In the genomic region with DNA sequence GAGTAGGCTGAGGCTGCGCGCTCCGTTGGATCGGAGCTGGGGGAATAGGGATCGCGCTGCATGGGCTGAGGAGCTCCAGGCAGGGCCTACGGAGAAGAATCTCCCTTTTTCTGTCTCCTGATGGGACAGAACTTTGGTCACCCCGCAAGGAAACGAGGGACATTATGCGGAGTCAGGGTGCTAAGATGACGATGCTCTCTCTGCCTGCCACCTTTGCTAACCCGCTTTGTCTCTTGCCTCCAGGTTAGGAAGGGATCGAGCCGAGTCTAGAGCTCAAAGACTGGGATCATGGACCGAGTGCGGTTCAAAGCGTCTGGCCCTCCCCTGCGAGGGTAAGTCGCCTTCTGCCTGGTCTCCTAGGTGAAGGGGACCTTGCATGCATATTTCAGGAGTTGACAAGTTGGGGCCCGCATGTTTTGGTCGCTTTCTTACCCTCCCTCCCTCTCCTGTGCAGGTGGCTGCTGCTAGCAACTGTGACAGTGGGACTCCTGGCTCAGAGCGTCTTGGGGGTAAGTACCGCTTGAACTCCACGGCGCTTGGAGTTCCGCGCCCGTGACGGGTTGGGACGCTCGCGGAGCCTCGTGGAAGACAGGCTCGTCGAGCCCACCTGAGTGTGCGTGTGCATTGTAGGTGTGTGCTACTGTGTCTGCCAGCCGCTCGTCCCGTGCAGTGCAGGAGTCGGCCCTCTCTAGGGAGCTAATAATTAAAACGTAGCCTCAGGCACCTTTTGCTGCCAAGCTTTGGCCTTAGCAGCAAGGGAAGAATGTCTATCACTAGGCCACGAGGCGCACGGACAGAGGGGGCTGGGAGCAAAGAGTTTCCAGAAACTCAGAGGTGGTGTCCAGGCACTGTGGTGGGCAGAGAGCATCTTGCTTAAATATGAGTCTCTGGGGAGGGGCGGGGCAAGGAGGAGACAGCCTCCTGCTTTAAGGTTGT, we compare ENCODE assay signal across 8 mouse cellular contexts. TPM values are rescaled to one million over a fixed set of nuclear protein-coding genes. Genes with fewer than 3 reads are reported as not detected.
DNase-seq lines count a peak whose midpoint lies in the region; ATAC-seq lines count a peak whose summit lies in the region.

No protein-coding gene starts in this region.

- H3K9ac ChIP-seq in kidney, embryonic 15.5 days, result peak overlapping the region; percentile 97

- H3K4me2 ChIP-seq in kidney, embryonic 15.5 days, result peak overlapping the region; percentile 81

- H3K27me3 ChIP-seq in heart, embryonic 10.5 days (ENCODE audit: insufficient read depth, poor library complexity, severe bottlenecking), result no peaks in the 10 kb centered on the region
- H3K27me3 ChIP-seq in kidney, embryonic 15.5 days, result no peaks in the 10 kb centered on the region

- 2% methylated on average over 45 of the region's 45 CpGs for WGBS in heart, embryonic 10.5 days
- WGBS in kidney, embryonic 15.5 days, result 3% methylated on average over 45 of the region's 45 CpGs

- no peaks in the 10 kb centered on the region for H3K9me3 ChIP-seq in heart, embryonic 10.5 days
- H3K9me3 ChIP-seq in kidney, embryonic 15.5 days (replicated peaks), result no peaks in the 10 kb centered on the region

- no peak; the same call in 1 of the 2 replicates for ATAC-seq in kidney, embryonic 15.5 days (replicated peaks; ENCODE audit: low FRiP score)
- ATAC-seq in erythroid progenitor cell, adult 5-6 weeks (replicated peaks; ENCODE audit: low FRiP score, poor library complexity, severe bottlenecking), result no peak

- intact Hi-C loops in left cerebral cortex, postnatal 25 days (cut with DNase I), result loop anchor here (5.0 kb wide), 1 partner anchor 36 kb away; no protein-coding TSS in a partner anchor

- H3K4me1 ChIP-seq in brown adipose tissue, adult 24 weeks (ENCODE audit: control insufficient read depth, insufficient read depth, insufficient read length, low read length), result peaks cover 29% of the 10 kb centered on the region
- peaks cover 86% of the 10 kb centered on the region for H3K4me1 ChIP-seq in heart, embryonic 10.5 days
- peaks cover 76% of the 10 kb centered on the region for H3K4me1 ChIP-seq in kidney, embryonic 15.5 days

- peak; percentile 28 to 31 for DNase-seq in left cerebral cortex, postnatal 25 days (ENCODE audit: low spot score in 2 of 2)
- DNase-seq in left cerebral cortex, adult 11 months (ENCODE audit: low spot score), result no peak
- DNase-seq in heart, embryonic 10.5 days (ENCODE audit: low spot score), result no peak
- DNase-seq in lung, postnatal 25 days (ENCODE audit: low spot score), result peak; percentile 51
- DNase-seq in telencephalon, adult 2 months (ENCODE audit: low read depth, low spot score), result peak; percentile 8

- peak overlapping the region; percentile 83 for H3K4me3 ChIP-seq in brown adipose tissue, adult 24 weeks (ENCODE audit: insufficient read depth, low read depth, low read length)
- H3K4me3 ChIP-seq in heart, embryonic 10.5 days, result peak overlapping the region; percentile 88
- peak overlapping the region; percentile 91 for H3K4me3 ChIP-seq in kidney, embryonic 15.5 days (replicated peaks)

- H3K27ac ChIP-seq in brown adipose tissue, adult 24 weeks (replicated peaks; ENCODE audit: low read depth, low read length), result peak overlapping the region; percentile 97
- peak overlapping the region; percentile 98 for H3K27ac ChIP-seq in heart, embryonic 10.5 days
- peak overlapping the region; percentile 94 for H3K27ac ChIP-seq in kidney, embryonic 15.5 days

- H3K36me3 ChIP-seq in heart, embryonic 10.5 days, result peaks cover 10% of the 10 kb centered on the region; the same call in 1 of the 2 replicates
- peaks cover 15% of the 10 kb centered on the region for H3K36me3 ChIP-seq in kidney, embryonic 15.5 days

RNA-seq across cellular contexts. Expression of a gene that starts 0.8 kb away (rescaled TPM):
- 10 to 100 TPM; 55.5 to 63.1 TPM for total RNA-seq in left cerebral cortex, postnatal 25 days (2021)
- polyA plus RNA-seq in brown adipose tissue, adult 24 weeks (2012; ENCODE audit: insufficient read depth, insufficient read length, missing spikeins), result 142 and 186 TPM in 2 replicates
- polyA plus RNA-seq in heart, embryonic 10.5 days (2016; fragmentation: Nextera tagmentation; extraction: Ambion mirVana), result 143 and 257 TPM in 2 replicates
- 297 and 335 TPM in 2 replicates for polyA plus RNA-seq in kidney, embryonic 15.5 days (2015; fragmentation: Nextera tagmentation; extraction: Ambion mirVana)
- total RNA-seq in erythroid progenitor cell, adult 5-6 weeks (2015; ENCODE audit: low replicate concordance), result 1.1 TPM in 1 of 2 replicates, not detected in the other
- 0.39 TPM in 1 of 2 replicates, not detected in the other for total RNA-seq in erythroid progenitor cell, adult 5-6 weeks (2017; ENCODE audit: low replicate concordance)

RNA-seq across cellular contexts. Expression of a gene that starts 0.8 kb away (rescaled TPM):
- total RNA-seq in left cerebral cortex, postnatal 25 days (2021), result 10 to 100 TPM; 47.5 to 52.4 TPM
- 51.1 and 77.2 TPM in 2 replicates for polyA plus RNA-seq in brown adipose tissue, adult 24 weeks (2012; ENCODE audit: insufficient read depth, insufficient read length, missing spikeins)
- 54.9 and 97.0 TPM in 2 replicates for polyA plus RNA-seq in heart, embryonic 10.5 days (2016; fragmentation: Nextera tagmentation; extraction: Ambion mirVana)
- polyA plus RNA-seq in kidney, embryonic 15.5 days (2015; fragmentation: Nextera tagmentation; extraction: Ambion mirVana), result 108 and 116 TPM in 2 replicates
- total RNA-seq in erythroid progenitor cell, adult 5-6 weeks (2015; ENCODE audit: low replicate concordance), result not detected in 2 replicates
- total RNA-seq in erythroid progenitor cell, adult 5-6 weeks (2017; ENCODE audit: low replicate concordance), result 0.23 and 0.39 TPM in 2 replicates

Comparison
In these comparisons a context has a peak if more than half of its experiments do, and no peak if none do; other contexts are left out.
1. DNase-seq: peak in left cerebral cortex, postnatal 25 days (2 of 2), lung, postnatal 25 days (single experiment) and telencephalon, adult 2 months (single experiment); none in left cerebral cortex, adult 11 months (single experiment) and heart, embryonic 10.5 days (single experiment).
2. Peak in every context shown above with its lines, with median percentiles within 50 percentile points of each other: H3K27ac ChIP-seq and H3K4me3 ChIP-seq.